Mouse (Mus musculus) gastrocnemius, postnatal 10 days (tissue): ENCODE data around the gene Zfp326. TPM values are rescaled to one million over a fixed set of nuclear protein-coding genes. Genes with fewer than 3 reads are reported as not detected.

ENCODE experiments used
- total RNA-seq, 2 experiments: library from RNA; stranded (reverse); gene quantifications; 2 replicates each; pipeline ENCODE4 v1.2.3; 2021

The Zfp326 gene
- total RNA-seq, 2 experiments from 2014 or later, result 16.3 to 21.0 TPM

Other genes starting within 250 kb of the Zfp326 start
- 10 to 100 TPM; 10.8 to 11.1 TPM for gene Lrrc8d, start 176.6 kb upstream of the Zfp326 start, total RNA-seq